In the genomic region with DNA sequence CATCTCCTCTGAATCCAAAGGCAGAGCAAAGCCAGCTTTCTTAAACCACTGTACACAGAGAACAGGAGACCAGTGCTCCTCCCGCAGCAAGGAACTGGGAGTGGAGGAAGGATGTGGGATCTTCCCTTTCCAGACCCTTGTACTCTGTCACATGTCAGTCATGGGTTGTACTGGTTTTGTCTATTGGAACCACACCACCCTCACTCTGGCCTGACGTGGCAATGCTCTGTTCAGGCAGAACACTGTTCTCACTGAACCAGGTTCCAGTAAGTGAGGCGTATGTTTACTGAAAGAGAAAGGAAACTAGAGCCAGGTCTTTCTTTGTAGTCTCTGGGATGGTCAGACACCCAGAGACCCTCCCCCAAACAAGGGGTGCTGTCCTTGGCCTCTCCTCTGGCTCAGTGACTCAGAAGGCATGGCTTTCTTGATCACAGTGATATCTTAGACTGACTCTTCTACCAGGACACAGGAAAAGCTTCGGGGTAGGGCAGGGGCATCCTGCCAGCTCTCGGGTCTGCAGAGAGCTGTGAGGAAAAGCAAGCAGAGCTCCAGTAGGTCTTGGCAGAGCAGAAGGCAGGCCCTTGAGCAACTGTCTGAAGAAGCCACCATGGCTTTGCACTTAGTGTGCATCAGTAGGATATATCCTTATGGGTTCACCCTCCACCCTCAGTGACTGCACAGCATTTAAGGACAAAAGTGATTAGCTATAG, we compare ENCODE assay signal across 12 mouse cellular contexts.
DNase-seq lines count a peak whose midpoint lies in the region; ATAC-seq and TF ChIP-seq lines count a peak whose summit lies in the region.
"Had no signal": no experiment of that assay in that cellular context is flagged by ENCODE, and none has a peak within 500 bp of the region (broad histone marks: within the 10 kb centered on the region; RNA-seq: fewer than 3 reads in every experiment).

No protein-coding gene starts in this region.

- intact Hi-C loops in heart, postnatal 10 days (cut with DNase I), result loop anchor here (2.0 to 10.0 kb wide), 3 partner anchors 146 to 348 kb away; no protein-coding TSS in a partner anchor
- intact Hi-C loops in left cerebral cortex, adult 2 months (cut with DNase I), result loop anchor here (10.0 kb wide), 1 partner anchor 346 kb away; no protein-coding TSS in a partner anchor

- no peak overlapping the region for H3K4me3 ChIP-seq in kidney, embryonic 14.5 days (ENCODE audit: low read length)
- H3K4me3 ChIP-seq in embryonic facial prominence, embryonic 10.5 days, result no peak overlapping the region
- no peak overlapping the region for H3K4me3 ChIP-seq in liver, postnatal 0 days (ENCODE audit: low read depth, low read length)
- no peak overlapping the region for H3K4me3 ChIP-seq in left cerebral cortex, adult 2 months

- no peak for ATAC-seq in kidney, embryonic 14.5 days (ENCODE audit: low FRiP score, low TSS enrichment)
- ATAC-seq in liver, postnatal 0 days, result no peak
- ATAC-seq: forebrain, embryonic 16.5 days had no signal

- H3K4me1 ChIP-seq in kidney, embryonic 14.5 days (ENCODE audit: control insufficient read depth, insufficient read depth, low read length), result no peaks in the 10 kb centered on the region
- H3K4me1 ChIP-seq in embryonic facial prominence, embryonic 10.5 days, result peaks cover 26% of the 10 kb centered on the region
- no peaks in the 10 kb centered on the region for H3K4me1 ChIP-seq in liver, postnatal 0 days (ENCODE audit: insufficient read depth)

- peak; percentile 39 for DNase-seq in kidney, postnatal 10 days
- DNase-seq in embryonic facial prominence, embryonic 10.5 days (ENCODE audit: low spot score), result no peak
- peak; percentile 11 to 20 for DNase-seq in heart, postnatal 10 days
- DNase-seq in lung, postnatal 14 days, result peak; percentile 29
- no peak for DNase-seq in liver, postnatal 0 days
- DNase-seq in left cerebral cortex, adult 2 months (ENCODE audit: extremely low spot score in 1 of 2, low spot score in 2 of 2), result no peak
- DNase-seq in ovary, postnatal 36 days (ENCODE audit: low spot score), result no peak
- DNase-seq: adrenal gland, adult 8-10 months had no signal

- no peak for TF ChIP-seq EP300 in liver, postnatal 0 days (IDR thresholded peaks at IDR 0.05; ENCODE audit: low read depth)

- WGBS in kidney, embryonic 14.5 days, result 71% methylated on average over 5 of the region's 5 CpGs
- WGBS in embryonic facial prominence, embryonic 10.5 days, result 80% methylated on average over 5 of the region's 5 CpGs
- WGBS in liver, postnatal 0 days (ENCODE audit: insufficient replicate concordance), result 49% methylated on average over 5 of the region's 5 CpGs

- H3K27ac ChIP-seq in kidney, embryonic 14.5 days (ENCODE audit: low read depth, low read length), result no peak overlapping the region
- H3K27ac ChIP-seq in embryonic facial prominence, embryonic 10.5 days (replicated peaks), result peak overlapping the region; percentile 10
- H3K27ac ChIP-seq in liver, postnatal 0 days (ENCODE audit: low read depth), result no peak overlapping the region
- H3K27ac ChIP-seq in left cerebral cortex, adult 2 months, result no peak overlapping the region
- H3K27ac ChIP-seq: hindbrain, embryonic 14.5 days; liver, embryonic 14.5 days had no signal

- H3K27me3 ChIP-seq in kidney, embryonic 14.5 days (ENCODE audit: control insufficient read depth, insufficient read depth, low read length), result no peaks in the 10 kb centered on the region
- H3K27me3 ChIP-seq in embryonic facial prominence, embryonic 10.5 days (replicated peaks; ENCODE audit: low read depth, poor library complexity, severe bottlenecking), result no peaks in the 10 kb centered on the region
- H3K27me3 ChIP-seq in liver, postnatal 0 days (ENCODE audit: insufficient read depth, low read length), result no peaks in the 10 kb centered on the region

- TF ChIP-seq CTCF in liver, postnatal 0 days (IDR thresholded peaks at IDR 0.05; ENCODE audit: low read depth), result no peak
- TF ChIP-seq CTCF in left cerebral cortex, adult 2 months (IDR thresholded peaks at IDR 0.05), result no peak

- no peaks in the 10 kb centered on the region for H3K36me3 ChIP-seq in kidney, embryonic 14.5 days (ENCODE audit: control insufficient read depth, insufficient read depth, low read length)
- no peaks in the 10 kb centered on the region for H3K36me3 ChIP-seq in embryonic facial prominence, embryonic 10.5 days (replicated peaks)
- no peaks in the 10 kb centered on the region for H3K36me3 ChIP-seq in liver, postnatal 0 days (replicated peaks; ENCODE audit: insufficient read depth, low read length)

- no peak overlapping the region for H3K9ac ChIP-seq in kidney, embryonic 14.5 days (ENCODE audit: low read depth, low read length)
- H3K9ac ChIP-seq in liver, postnatal 0 days (replicated peaks), result no peak overlapping the region
- H3K9ac ChIP-seq: hindbrain, embryonic 14.5 days; liver, embryonic 14.5 days had no signal

- H3K4me2 ChIP-seq in kidney, embryonic 14.5 days (replicated peaks; ENCODE audit: low read depth, low read length), result no peak overlapping the region
- H3K4me2 ChIP-seq in liver, postnatal 0 days (ENCODE audit: low read depth, low read length), result no peak overlapping the region
- H3K4me2 ChIP-seq: hindbrain, embryonic 14.5 days had no signal

- no peaks in the 10 kb centered on the region for H3K9me3 ChIP-seq in kidney, embryonic 14.5 days (ENCODE audit: control insufficient read depth, low read length)
- no peaks in the 10 kb centered on the region for H3K9me3 ChIP-seq in embryonic facial prominence, embryonic 10.5 days
- H3K9me3 ChIP-seq in liver, postnatal 0 days (ENCODE audit: low read length), result no peaks in the 10 kb centered on the region

Comparison
In these comparisons a context has a peak if more than half of its experiments do, and no peak if none do; other contexts are left out.
1. DNase-seq: peak in kidney, postnatal 10 days (single experiment), heart, postnatal 10 days (2 of 2) and lung, postnatal 14 days (single experiment); none in embryonic facial prominence, embryonic 10.5 days (single experiment), liver, postnatal 0 days (single experiment), left cerebral cortex, adult 2 months (0 of 2) and ovary, postnatal 36 days (single experiment).